Mouse (Mus musculus): ENCODE measurements around the gene Tnip1. TPM values are rescaled to one million over a fixed set of nuclear protein-coding genes. Genes with fewer than 3 reads are reported as not detected.

The Tnip1 gene
- total RNA-seq, 2 experiments from 2014 or later: 36.4 to 40.0 TPM

GRCm38 (mm10) chr11:54892091-54892490, 70.6 kb downstream of the Tnip1 start:
- no peak for DNase-seq (ENCODE audit: low spot score in 2 of 2)
- intact Hi-C loops (cut with DNase I): no loop called here

GRCm38 (mm10) chr11:54891341-54891740, 71.4 kb downstream of the Tnip1 start:
- intact Hi-C loops (cut with DNase I): no loop called here
- DNase-seq (ENCODE audit: low spot score in 2 of 2): no peak

DNA sequence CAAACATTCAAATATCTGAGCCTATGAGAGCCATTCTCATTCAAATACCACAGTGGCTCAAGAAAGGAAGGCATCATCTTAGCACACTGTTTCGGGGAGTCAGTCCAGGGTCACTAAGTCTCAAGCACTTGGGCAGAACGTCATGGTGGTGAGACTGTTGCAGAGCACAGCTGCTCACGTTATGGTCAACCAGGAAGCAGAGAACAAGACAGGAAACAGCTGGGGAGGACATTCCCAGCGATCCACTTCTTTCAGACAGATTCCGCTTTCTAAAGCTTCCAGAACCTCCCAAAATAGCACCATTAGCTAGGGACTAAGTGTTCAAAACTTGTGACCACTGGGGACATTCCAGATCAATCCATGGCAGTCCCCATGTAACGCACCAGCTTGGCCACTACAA, 74.8 kb downstream of the Tnip1 start:
- intact Hi-C loops (cut with DNase I): loop anchor here (5.0 to 10.0 kb wide), 2 partner anchors 267 to 499 kb away; partner anchors contain the start of gene Slc36a3

DNA sequence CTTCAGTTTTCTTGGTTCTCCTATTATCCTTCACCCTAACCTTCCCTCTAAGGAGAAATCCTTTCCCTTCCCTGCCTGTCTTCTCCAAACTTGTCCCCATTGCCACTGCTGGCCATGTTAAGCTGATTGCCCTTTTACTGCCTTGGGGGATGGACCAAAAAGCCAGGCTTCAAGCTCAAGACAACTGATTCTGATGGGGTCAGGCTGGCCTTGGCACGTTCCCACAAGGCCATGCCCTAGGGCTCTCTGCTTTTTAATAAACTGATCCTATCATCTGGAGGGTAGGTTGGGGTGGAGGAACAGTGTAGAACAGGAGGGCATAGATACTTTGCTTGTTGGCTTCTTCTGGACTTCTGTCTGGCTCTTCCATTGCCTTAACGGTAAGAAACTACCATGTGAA, 77.3 kb downstream of the Tnip1 start:
- DNase-seq (ENCODE audit: low spot score in 2 of 2): no peak
- intact Hi-C loops (cut with DNase I): loop anchor here (5.0 to 10.0 kb wide), 2 partner anchors 269 to 502 kb away; partner anchors contain the start of gene Slc36a3

More for the DNA sequence above, 74.8 kb downstream of the Tnip1 start:
- DNase-seq (ENCODE audit: low spot score in 2 of 2): no peak

DNA sequence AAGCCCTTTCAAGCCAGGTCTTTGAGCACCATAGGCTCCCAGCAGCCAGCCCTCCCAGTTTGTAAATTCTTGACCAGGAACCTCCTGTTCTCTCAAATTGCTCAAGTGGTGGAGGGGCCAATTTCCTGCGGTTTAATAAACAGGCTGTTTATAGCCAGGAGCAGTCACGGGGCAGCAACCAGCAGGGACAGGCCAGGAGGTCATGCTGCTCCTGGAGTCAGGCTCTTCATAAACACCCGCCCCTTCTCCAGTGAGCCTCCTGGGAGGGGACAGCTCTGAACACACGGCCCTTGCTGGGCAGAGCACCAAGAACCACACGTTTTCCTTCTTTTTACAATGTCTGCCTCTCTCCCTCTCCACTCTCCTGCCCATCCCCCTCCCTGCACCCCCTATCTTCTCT, 77.8 kb downstream of the Tnip1 start:
- intact Hi-C loops (cut with DNase I): loop anchor here (5.0 to 10.0 kb wide), 3 partner anchors 152 to 502 kb away; partner anchors contain the start of gene Slc36a3
- DNase-seq (ENCODE audit: low spot score in 2 of 2): no peak

DNA sequence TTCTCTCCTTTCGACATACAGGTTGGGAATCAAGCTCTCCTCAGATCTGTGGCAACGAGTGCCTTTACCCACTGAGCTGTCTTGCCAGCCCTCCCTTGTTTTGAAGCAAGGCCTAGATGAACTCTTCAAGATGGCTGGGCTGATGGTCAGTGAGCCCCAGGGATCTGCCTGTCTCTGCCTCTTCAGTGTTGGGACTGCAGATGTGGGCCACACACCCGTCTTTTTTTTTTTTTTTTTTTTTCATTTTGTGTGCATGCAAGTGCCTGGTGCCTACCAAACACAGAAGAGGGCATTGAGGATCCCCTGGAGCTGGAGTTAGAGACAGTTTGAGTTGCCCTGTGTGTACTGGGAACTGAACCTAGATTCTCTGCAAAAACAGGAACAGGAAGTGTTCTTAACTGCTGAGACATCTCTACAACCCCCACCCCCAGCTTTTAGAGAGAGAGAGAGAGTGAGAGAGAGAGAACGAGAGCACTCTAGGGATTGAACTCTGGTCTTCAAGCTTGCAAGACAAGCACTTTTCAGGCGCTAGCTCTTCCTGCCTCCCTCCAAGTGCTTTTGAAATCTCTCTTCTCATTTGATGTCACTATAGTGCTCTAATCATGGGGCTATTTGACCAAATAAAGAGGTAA, 78.4 kb downstream of the Tnip1 start:
- DNase-seq (ENCODE audit: low spot score in 2 of 2): no peak
- intact Hi-C loops (cut with DNase I): loop anchor here (5.0 to 10.0 kb wide), 2 partner anchors 153 to 270 kb away; partner anchors contain the start of gene Slc36a3

DNA sequence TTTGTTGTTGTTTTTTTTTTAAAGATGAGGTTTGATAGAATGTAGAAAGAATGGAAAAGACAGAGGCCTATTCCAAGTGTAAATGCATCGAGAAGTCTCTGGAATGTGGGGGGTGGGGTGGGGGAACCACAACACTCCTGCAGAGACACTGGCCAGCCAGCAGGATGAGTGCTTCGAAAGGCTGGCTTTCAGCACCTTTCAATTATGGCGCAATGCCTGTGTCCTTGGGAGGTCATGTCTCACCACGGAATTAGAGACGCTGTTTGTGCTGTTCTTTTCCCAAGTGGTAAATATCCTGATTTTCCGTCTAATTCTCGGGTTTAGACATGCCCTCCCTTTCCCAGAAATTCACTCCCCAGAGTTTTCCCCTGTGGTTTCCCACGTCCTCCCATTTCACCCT, 80.0 kb downstream of the Tnip1 start:
- intact Hi-C loops (cut with DNase I): loop anchor here (5.0 to 10.0 kb wide), 2 partner anchors 155 to 272 kb away; partner anchors contain the start of gene Slc36a3
- no peak for DNase-seq (ENCODE audit: low spot score in 2 of 2)

- DNase-seq (ENCODE audit: low spot score in 2 of 2): no peak
- intact Hi-C loops (cut with DNase I): loop anchor here (2.0 to 10.0 kb wide), 3 partner anchors 46 to 274 kb away; partner anchors contain the start of gene Slc36a3
These were observed 81.7 kb downstream of the Tnip1 start for GRCm38 (mm10) chr11:54881051-54881474.

GRCm38 (mm10) chr11:54879922-54880321, 82.8 kb downstream of the Tnip1 start:
- intact Hi-C loops (cut with DNase I): loop anchor here (1.0 to 10.0 kb wide), 4 partner anchors 47 to 275 kb away; partner anchors contain the start of gene Slc36a3
- no peak for DNase-seq (ENCODE audit: low spot score in 2 of 2)

DNA sequence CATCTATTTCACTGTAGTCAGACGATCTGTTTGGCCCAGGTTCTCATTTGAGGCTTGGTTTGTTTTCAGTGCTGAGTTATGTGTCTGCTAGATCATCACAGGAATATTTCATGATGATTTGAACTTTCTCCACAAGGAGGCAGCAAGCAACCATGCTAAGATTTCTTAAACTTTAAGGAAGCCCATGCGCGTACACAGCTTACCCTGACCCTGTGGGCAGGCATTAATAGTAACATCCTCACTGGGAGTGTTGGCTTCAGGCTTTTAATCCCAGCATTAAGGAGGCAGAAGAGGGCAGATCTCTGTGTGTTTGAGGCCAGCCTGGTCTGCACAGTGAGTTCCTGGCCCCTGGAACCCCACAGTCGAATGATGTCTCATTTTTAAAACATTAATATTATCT, 83.3 kb downstream of the Tnip1 start:
- intact Hi-C loops (cut with DNase I): loop anchor here (1.0 kb wide), 1 partner anchor 105 kb away; no protein-coding TSS in a partner anchor

GRCm38 (mm10) chr11:54878893-54879292, 83.8 kb downstream of the Tnip1 start:
- DNase-seq (ENCODE audit: low spot score in 2 of 2): no peak
- intact Hi-C loops (cut with DNase I): loop anchor here (1.0 kb wide), 1 partner anchor 105 kb away; no protein-coding TSS in a partner anchor

More for the DNA sequence above, 83.3 kb downstream of the Tnip1 start:
- peak; percentile 64 to 77 for DNase-seq (ENCODE audit: low spot score in 2 of 2)

- intact Hi-C loops (cut with DNase I): no loop called here
- DNase-seq (ENCODE audit: low spot score in 2 of 2): no peak
These were observed 86.7 kb downstream of the Tnip1 start for GRCm38 (mm10) chr11:54876031-54876430.

GRCm38 (mm10) chr11:54871831-54872537, 90.7 kb downstream of the Tnip1 start:
- intact Hi-C loops (cut with DNase I): no loop called here
- no peak for DNase-seq (ENCODE audit: low spot score in 2 of 2)

- intact Hi-C loops (cut with DNase I): loop anchor here (10.0 kb wide), 1 partner anchor 305 kb away; no protein-coding TSS in a partner anchor
- DNase-seq (ENCODE audit: low spot score in 2 of 2): no peak
These were observed 93.4 kb downstream of the Tnip1 start for GRCm38 (mm10) chr11:54869318-54869717.

GRCm38 (mm10) chr11:54868445-54868844, 94.3 kb downstream of the Tnip1 start:
- intact Hi-C loops (cut with DNase I): loop anchor here (10.0 kb wide), 1 partner anchor 304 kb away; no protein-coding TSS in a partner anchor
- DNase-seq (ENCODE audit: low spot score in 2 of 2): no peak

- no peak for DNase-seq (ENCODE audit: low spot score in 2 of 2)
- intact Hi-C loops (cut with DNase I): loop anchor here (10.0 kb wide), 1 partner anchor 303 kb away; no protein-coding TSS in a partner anchor
These were observed 94.7 kb downstream of the Tnip1 start for GRCm38 (mm10) chr11:54867903-54868434.

DNA sequence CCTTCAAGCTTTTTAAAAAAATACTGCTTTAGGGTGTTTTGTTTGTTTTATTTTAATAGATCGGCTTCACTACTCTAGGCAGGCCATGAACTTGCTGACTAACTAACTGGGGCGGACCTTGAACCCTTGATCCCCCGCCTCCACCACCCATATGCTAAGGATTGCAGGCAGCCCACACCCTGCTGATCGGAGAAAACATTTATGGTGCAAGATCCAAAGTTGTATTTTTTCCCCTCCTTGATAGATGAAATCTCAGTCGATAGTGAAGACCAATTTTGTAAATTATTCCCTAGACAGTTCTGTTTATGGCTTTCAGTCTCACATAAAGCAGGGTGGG, 95.7 kb downstream of the Tnip1 start:
- intact Hi-C loops (cut with DNase I): loop anchor here (10.0 kb wide), 1 partner anchor 302 kb away; no protein-coding TSS in a partner anchor

DNA sequence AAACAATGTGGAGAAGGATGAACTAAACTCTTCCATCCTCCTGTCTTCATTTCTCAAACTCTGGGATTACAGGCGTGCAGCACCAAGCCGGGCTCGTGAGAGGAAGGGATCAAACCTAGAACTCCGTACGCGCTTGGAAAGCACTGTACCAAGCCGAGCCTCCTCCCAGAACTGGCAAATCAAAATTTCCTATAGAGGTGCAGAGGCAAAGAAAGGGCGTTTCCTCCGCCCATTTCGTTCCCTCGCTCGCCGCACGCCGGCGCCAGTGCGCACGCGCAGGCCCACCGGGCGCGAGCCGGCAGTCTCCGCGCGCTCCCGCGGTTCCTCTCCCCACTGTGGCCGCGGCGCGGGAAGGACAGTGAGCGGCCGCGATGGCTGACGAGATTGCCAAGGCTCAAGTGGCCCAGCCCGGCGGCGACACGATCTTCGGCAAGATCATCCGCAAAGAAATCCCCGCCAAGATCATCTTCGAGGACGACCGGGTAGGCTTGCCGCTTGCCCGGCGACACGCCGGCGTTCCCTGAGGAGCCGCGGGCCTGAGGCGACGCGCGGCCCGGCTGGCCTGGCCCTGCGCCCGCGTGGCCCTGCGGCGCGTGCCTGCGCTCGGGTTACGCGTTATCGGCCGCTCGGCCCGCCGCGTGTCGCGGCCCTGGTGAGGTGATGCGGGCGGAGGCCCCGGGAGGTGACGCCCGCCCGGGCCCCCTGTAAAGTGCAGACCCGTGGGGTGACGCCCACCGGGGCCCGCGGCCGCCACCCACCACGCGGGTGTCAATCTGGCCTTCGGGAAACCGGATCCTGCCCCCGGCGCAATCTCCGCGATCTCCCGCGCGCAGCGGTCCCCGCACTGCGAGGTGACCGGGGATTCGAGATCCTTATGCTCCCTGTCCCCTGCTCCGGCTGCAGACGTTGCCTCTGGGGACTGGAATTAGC, 96.3 kb downstream of the Tnip1 start, which contains the start of gene Hint1:
Hint1 (plus strand) TSS at position 265 of the 930 bp plus-strand sequence.
- intact Hi-C loops (cut with DNase I): loop anchor here (10.0 kb wide), 1 partner anchor 302 kb away; no protein-coding TSS in a partner anchor
- peak; percentile 92 to 95 for DNase-seq (ENCODE audit: low spot score in 2 of 2)

More for the DNA sequence above, 95.7 kb downstream of the Tnip1 start:
- no peak for DNase-seq (ENCODE audit: low spot score in 2 of 2)

All from left cerebral cortex, postnatal 25 days (tissue).